Mouse (Mus musculus) stomach, postnatal 0 days (tissue): Measurements from ENCODE around the gene Tpp1.

Experiments used
- CTCF ChIP-seq: IDR thresholded peaks from 2 replicates; pipeline ENCODE4 v1.5.1; 2016; ENCODE audit warnings: antibody characterized with exemption, low read depth, mild to moderate bottlenecking, moderate library complexity
- EP300 ChIP-seq: optimal IDR thresholded peaks from 2 replicates; pipeline ENCODE3; 2016; ENCODE audit warnings: antibody characterized with exemption

- no peak for TF ChIP-seq CTCF
- TF ChIP-seq EP300, result no peak
Observed at GRCm38 (mm10) chr7:105733836-105734235, 18.2 kb downstream of the Tpp1 start.
